Mouse (Mus musculus) neutrophil, adult 5-6 weeks (primary cell): ENCODE data around the gene Osbpl5. TPM values are rescaled to one million over a fixed set of nuclear protein-coding genes. Genes with fewer than 3 reads are reported as not detected.

Source experiments
- ATAC-seq: fragments of 151-379, 151-347 bp; 2 replicates; pipeline ENCODE4 v1.8.0; 2017; ENCODE audit warnings: mild to moderate bottlenecking, moderate TSS enrichment; ENCODE audit not compliant: insufficient number of reproducible peaks, poor library complexity, low FRiP score, severe bottlenecking; ENCODE audit errors: extremely low read depth
- total RNA-seq: library from RNA; stranded (forward); fragments of 200-1000 nt; gene quantifications from 2 replicates; pipeline ENCODE4 v1.2.3, GENCODE M21; 2017

Gene Osbpl5
- 27.0 and 36.1 TPM in 2 replicates for total RNA-seq

GRCm38 (mm10) chr7:143756125-143757026, at the start of gene Osbpl5:
TSS of gene Osbpl5 (minus strand) at chr7:143756985.
- no peak for ATAC-seq

- no peak for ATAC-seq
These were observed 48.4 kb upstream of the Osbpl5 start for GRCm38 (mm10) chr7:143805199-143805624.

- no peak for ATAC-seq
These were observed 44.6 kb upstream of the Osbpl5 start for GRCm38 (mm10) chr7:143801195-143802065.

- no peak for ATAC-seq
These were observed 44.0 kb upstream of the Osbpl5 start for GRCm38 (mm10) chr7:143800770-143801169.

GRCm38 (mm10) chr7:143798783-143799182, 42.0 kb upstream of the Osbpl5 start:
- no peak for ATAC-seq

GRCm38 (mm10) chr7:143793121-143793520, 36.3 kb upstream of the Osbpl5 start:
- peak; percentile 77 for ATAC-seq

GRCm38 (mm10) chr7:143792336-143792985, 35.7 kb upstream of the Osbpl5 start:
- ATAC-seq: no peak

GRCm38 (mm10) chr7:143783996-143784829, 27.4 kb upstream of the Osbpl5 start, which contains the start of gene Mrgpre:
TSS of gene Mrgpre (minus strand) at chr7:143784500.
- ATAC-seq: peak; percentile 44

- ATAC-seq: no peak
These were observed 26.7 kb upstream of the Osbpl5 start for GRCm38 (mm10) chr7:143783378-143783995.

- ATAC-seq: no peak
These were observed 20.6 kb upstream of the Osbpl5 start for GRCm38 (mm10) chr7:143777375-143777774.

GRCm38 (mm10) chr7:143776137-143776536, 19.4 kb upstream of the Osbpl5 start:
- no peak for ATAC-seq

- no peak for ATAC-seq
These were observed 12.7 kb upstream of the Osbpl5 start for GRCm38 (mm10) chr7:143769461-143769860.

- ATAC-seq: no peak
These were observed 11.5 kb upstream of the Osbpl5 start for GRCm38 (mm10) chr7:143768267-143768666.

GRCm38 (mm10) chr7:143766893-143767292, 10.1 kb upstream of the Osbpl5 start, which contains the start of gene Mrgprg:
TSS of gene Mrgprg (minus strand) at chr7:143766993.
- ATAC-seq: no peak

GRCm38 (mm10) chr7:143764876-143765530, 8.2 kb upstream of the Osbpl5 start:
- ATAC-seq: no peak

GRCm38 (mm10) chr7:143763794-143764193, 7.0 kb upstream of the Osbpl5 start:
- peak; percentile 54; the same call in 1 of the 2 replicates for ATAC-seq

GRCm38 (mm10) chr7:143758956-143759355, 2.2 kb upstream of the Osbpl5 start:
- ATAC-seq: no peak
